Mouse (Mus musculus) skeletal muscle tissue, adult 2 months (tissue): ENCODE measurements around the gene Hmgcl.

Source experiments
- DNase-seq: peaks from one replicate; pipeline ENCODE4 v3.0.0-alpha.2; 2012; ENCODE audit warnings: low read depth, low spot score

Gene Hmgcl

DNA sequence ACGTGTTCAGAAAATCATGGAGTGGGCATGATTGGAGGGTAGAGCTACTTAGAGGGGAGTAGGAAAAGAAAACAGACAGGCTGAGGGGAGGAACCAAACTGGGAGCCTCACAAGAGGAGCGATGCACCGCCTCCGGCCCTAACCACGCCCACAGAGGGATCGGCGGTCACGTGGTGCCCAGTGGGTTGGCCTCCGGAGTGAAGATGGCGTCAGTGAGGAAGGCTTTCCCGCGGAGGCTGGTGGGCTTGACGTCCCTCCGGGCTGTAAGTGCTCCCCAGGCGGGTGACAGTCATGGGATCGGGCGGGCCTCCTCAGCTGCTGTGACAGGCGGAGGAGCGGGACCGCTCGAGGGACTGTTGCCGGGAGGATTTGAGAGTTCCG, at the start of gene Hmgcl:
Hmgcl (plus strand) TSS at position 171 of the 381 bp plus-strand sequence.
- DNase-seq = peak; percentile 87

DNA sequence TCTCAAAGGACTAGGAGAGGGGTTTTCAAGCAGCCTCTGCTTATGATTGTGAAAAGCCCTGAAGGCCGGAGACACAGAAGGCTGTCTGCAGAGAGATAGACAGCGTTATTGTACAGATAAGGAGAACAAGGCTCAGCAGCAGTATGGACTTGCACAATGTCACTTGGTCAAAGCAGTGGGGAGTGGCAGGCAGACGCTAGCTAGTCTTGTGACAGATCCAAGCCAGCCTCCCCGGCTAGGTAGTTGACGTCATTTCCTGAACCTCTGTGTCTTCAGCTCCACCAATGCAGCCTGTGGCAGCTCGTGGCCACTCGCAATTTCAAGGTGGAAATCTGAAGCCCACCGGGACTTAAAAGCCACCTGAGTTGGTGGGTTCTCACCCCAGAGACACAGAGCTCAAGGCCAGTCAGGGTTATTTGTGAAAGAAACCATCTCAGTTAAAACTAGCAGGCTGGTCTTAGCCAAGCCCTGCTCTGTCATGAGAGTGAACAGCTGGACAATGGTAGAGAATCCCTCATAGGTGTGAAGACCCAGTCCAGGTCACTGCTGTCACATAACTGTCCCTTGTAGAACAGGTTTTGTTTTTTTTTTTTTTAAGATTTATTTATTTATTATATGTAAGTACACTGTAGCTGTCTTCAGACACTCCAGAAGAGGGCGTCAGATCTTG, 47.7 kb upstream of the Hmgcl start:
- DNase-seq = no peak

GRCm38 (mm10) chr4:135899050-135899448, 47.2 kb upstream of the Hmgcl start:
- no peak for DNase-seq

GRCm38 (mm10) chr4:135900008-135900407, 46.2 kb upstream of the Hmgcl start:
- no peak for DNase-seq

- no peak for DNase-seq
Measured at GRCm38 (mm10) chr4:135902606-135903242, 43.5 kb upstream of the Hmgcl start.

- DNase-seq = no peak
Measured at GRCm38 (mm10) chr4:135904810-135905209, 41.4 kb upstream of the Hmgcl start.

- no peak for DNase-seq
Measured at GRCm38 (mm10) chr4:135906633-135907032, 39.6 kb upstream of the Hmgcl start.

DNA sequence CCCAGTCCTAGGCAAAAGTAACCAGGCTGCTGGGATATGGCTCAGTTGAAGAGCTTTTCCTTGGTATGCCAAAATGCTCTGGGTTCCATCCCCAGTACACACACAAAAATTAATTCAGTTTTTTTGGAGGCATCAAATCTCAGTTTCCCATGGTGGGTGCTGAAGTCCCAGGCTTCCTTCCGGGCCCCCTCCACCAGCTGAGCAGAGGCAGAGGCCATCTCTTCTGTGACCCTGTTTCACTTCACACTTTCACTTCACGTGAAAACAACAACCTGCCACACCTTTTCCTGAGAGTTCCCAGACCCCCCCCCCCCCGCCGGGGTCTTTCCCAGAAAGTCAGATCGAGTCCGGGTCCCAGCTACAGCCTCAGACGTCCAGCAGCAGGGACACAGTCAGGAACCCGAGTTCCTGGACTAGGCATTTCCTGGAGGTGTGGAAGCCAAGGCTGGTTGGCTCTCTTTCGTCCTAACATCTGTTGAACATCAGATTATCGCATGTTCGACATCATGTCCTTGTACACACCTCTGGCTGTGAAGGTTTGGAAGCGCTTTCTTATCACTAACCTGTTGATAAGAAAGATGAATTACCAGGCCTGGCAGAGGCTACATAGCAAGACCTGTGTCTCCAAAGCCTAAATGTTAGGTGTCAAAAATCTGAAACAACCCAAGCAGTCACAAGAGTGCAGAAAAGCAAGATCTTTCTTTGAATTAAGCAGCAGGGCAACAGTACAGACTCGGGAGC, 36.8 kb upstream of the Hmgcl start:
- no peak for DNase-seq

DNA sequence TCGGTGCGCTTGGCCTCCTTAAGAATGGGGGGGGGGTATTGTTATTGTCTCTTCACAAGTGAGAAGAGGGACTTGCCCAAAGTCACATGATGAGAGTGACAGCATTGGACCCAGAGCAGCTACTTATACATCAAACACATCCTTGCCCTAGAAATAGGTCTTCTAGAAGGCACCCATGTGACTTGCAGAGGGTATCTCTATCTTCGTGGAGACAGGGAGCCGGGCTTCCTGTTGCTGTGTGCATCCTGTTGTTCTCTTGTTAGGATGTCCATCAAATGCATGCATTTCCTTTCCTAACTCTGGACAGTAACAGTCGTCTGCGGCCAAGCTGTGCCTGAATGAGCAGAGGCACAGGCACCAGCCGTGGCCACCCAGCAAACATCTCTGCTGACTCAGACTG, 34.7 kb upstream of the Hmgcl start:
- DNase-seq = no peak

DNA sequence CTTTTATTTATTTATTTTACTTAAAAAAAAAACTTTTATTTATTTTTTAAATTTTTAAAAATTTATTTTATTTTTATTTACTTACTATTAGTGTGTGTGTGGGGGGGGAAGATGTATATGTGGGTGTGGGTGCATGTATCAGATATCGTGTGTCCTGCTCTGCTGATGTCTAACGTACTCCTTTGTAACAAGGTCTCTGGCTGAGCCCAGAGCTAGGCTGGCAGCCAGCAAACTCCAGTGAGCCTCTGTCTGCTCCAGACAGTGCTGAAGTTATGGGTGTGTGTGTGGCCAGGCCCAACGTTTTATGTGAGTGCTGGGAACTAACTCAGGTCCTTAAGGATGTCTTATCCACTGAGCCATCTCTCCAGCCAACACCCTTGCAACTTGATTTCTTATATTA, 34.1 kb upstream of the Hmgcl start:
- DNase-seq = no peak

- DNase-seq = no peak
Measured at GRCm38 (mm10) chr4:135912835-135913234, 33.4 kb upstream of the Hmgcl start.

DNA sequence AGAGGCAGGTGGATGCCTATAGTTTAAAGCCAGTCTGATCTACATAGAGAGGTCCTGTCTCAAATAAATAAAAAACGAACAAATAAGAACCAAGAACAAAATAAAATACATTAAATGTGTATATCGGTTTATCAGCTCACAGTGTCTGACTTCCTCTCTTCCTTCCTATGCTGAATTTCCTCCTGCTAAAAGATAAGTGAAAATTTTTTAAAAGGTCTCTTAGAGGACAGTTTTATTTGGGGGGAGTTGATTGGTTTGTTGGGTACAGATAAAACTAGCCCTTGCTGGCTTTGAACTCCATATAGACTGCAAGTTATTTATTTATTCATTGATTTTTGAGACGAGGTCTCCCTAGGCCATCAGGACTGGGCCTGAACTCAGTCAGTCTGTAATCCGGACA, 32.8 kb upstream of the Hmgcl start:
- no peak for DNase-seq

- DNase-seq = no peak
Measured at GRCm38 (mm10) chr4:135918635-135919279, 27.5 kb upstream of the Hmgcl start.

DNA sequence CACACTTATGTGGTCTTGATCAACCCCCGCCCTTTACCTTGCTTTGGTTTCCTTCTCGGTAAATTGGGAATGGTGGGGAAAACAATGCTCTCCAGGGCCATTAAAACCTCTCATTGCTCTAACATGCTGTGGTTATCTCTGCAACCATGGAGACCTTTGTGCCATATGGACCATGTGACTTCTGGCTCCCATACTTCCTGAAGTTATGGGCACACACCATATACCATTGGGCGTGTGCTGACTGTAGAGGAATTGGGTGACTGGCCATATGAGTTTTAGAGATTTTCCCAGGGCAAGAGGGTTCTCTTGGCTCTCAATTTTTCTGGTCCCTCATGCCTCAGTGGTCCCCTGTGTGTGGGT, 27.0 kb upstream of the Hmgcl start:
- DNase-seq = no peak

- peak; percentile 86 for DNase-seq
Measured at GRCm38 (mm10) chr4:135920304-135921241, 25.7 kb upstream of the Hmgcl start, which contains the start of gene Fuca1. Gene Fuca1 (plus strand): TSS chr4:135920735.

DNA sequence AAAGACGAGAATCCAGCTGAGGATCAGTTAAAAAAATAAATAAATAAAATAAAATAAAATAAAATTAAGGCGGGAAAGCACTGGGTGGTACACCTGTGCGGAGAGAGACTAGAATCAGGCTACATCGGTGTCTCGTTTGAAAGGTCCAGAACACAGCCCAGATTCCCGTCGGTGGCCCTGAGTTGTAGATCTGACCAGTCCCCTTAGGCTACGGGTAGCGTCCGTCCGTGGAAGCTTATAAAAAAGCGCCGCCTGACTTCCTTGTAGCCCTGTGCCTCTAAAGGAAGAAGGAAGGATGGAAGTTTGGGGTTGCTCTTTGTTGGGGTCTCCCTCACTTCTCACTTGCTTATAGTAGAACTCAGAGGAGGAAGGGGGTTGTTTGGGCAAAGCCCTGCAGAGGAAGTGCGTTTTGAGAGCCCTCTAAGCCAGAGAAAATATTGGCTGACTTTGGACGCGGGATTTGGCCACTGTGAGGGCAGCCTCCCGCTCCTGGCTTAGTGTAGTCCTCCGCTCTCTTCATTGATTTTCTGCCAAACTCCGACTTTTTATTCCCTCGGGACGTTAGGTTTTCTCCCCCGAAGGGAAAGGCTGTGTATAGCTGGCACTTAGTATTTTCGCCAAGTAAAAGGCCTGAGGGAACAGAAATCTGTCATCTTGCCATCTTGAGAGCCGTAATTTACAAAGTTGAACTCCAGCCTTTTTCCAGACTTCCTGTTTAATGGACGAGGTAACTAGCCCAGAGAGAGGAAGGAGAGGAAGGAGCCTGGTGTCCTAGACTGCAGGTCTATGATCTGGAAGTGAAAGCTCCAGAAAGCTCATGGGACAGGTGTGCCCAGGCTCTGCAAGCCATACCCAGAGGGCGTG, 24.8 kb upstream of the Hmgcl start:
- no peak for DNase-seq

DNA sequence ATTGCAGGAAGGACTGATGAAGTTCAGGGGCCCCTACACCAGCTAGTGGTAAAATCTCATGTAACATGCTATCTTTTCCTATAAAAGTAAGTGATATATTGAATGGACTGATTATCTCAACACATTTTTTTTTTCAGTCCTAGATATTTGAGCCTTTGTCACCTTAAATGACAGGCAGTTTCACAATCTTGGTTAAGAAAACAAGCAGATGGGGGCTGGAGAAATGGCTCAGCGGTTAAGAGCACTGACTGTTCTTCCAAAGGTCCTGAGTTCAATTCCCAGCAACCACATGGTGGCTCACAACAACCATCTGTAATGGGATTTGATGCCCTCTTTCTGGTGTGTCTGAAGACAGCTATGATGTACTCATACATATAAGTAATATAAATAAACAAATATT, 24.1 kb upstream of the Hmgcl start:
- no peak for DNase-seq

DNA sequence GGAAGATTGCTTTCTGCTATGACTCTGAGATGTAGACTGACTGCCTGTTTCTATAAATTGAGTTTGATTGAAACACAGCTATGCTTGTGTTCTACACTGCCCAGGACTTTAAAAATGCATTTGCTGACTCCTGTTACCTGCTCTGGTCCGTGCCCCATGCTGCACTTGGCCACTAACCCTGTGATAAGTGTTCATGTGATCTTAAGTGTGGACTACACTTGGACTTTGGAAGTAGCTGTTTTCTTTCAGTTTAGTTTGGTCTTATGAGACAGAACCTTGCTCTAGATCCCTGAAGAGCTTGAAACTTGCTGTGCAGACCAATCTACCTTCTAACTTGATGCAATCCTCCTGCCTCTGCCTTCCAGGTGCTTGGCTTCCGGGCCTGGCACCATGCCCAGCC, 21.8 kb upstream of the Hmgcl start:
- DNase-seq = no peak

GRCm38 (mm10) chr4:135925341-135925740, 20.9 kb upstream of the Hmgcl start:
- DNase-seq = no peak

DNA sequence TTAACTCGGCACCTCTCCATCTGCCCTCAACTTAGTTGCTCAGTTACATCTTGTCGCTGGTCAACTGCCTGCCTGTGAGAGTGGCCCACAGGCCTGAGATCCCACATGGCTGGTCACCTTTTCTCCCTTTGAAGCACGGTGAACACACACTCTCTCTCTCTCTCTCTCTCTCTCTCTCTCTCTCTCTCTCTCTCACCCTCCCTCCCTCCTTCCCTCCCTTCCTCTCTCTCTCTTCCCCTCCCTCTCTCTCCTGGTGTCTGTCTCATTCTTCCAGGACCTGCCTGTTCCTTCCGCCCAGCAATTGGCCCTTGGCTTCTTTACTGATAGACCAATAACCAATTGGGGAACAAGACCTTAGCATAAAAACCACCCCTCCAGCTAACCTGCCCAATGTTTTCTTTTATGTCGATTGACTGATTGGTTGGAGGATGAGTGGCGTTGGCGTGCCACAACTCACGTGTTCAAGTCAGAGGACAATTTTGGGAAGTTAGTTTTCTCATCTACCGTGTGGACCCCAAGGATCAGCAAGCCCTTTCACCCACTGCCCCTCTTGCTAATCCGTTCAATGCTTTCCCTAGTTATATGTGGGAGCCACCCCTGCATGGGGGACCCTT, 19.9 kb upstream of the Hmgcl start:
- no peak for DNase-seq
